Mouse (Mus musculus): ENCODE data around the gene Epb41. TPM values are rescaled to one million over a fixed set of nuclear protein-coding genes. Genes with fewer than 3 reads are reported as not detected.

The Epb41 gene
- polyA plus RNA-seq, 1 experiment from 2014 or later = 73.3 TPM

DNA sequence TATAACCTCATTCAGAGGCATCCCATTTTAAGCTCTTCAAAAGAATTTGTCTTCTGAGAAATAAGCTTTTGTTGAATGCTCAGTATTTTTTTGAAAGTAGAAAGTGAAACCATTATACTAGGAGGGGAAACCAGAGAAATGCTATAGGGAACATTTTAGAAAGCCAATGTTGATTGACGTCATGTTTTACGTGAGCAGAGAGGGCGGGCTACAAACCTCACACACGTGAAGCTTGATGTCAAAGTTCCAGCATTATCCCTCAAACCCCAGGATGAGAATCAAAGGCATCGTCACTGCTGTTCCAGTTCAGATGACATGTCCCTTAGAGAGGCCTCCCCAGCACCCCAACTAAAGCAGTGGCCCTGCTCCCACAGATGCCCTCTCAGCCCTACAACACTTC, 66.9 kb downstream of the Epb41 start:
- Histone ChIP-seq H3K36me3 (replicated peaks; ENCODE audit: control insufficient read depth, insufficient read depth) (peaks cover 33% of the 10 kb centered on the region), H3K9me3 (ENCODE audit: control insufficient read depth, low read length) (no peaks in the 10 kb centered on the region), H3K9ac (no peak overlapping the region), H3K4me1 (replicated peaks; ENCODE audit: control insufficient read depth, insufficient read depth, low read length) (peaks cover 3% of the 10 kb centered on the region; the same call in 1 of the 2 replicates), H3K27ac (no peak overlapping the region), H3K27me3 (ENCODE audit: control insufficient read depth, insufficient read depth, low read length) (no peaks in the 10 kb centered on the region), H3K4me3 (replicated peaks; ENCODE audit: low read length) (no peak overlapping the region), H3K4me2 (replicated peaks) (no peak overlapping the region)
- WGBS = 80% methylated on average over 5 of the region's 5 CpGs
- ATAC-seq (ENCODE audit: low FRiP score) = no peak
- DNase-seq (ENCODE audit: low spot score) = no peak

DNA sequence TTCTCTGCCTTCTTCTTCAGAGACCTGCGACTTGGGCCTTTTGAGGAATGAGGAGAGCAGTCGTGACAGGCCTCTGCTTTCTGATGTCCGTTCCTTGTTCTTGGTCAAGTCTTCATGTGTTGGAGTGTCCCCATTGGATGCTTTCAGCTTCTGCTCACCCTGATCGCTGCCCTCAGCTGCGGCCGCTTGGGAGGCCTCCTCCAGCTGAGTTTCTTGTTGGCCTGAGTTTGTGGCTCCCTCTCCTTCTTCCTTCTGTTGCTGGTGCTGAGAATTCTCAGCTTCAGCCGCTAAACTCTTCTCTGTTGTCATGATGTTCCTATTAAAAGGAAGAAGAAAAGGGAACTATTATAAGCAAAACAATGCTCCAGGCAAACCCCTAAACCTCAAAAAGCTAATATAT, 68.0 kb downstream of the Epb41 start:
- no peak overlapping the region for H3K4me2 ChIP-seq (replicated peaks)
- no peak overlapping the region for H3K9ac ChIP-seq
- H3K27me3 ChIP-seq (ENCODE audit: control insufficient read depth, insufficient read depth, low read length) = no peaks in the 10 kb centered on the region
- WGBS = 89% methylated on average over 7 of the region's 7 CpGs
- H3K36me3 ChIP-seq (replicated peaks; ENCODE audit: control insufficient read depth, insufficient read depth) = peaks cover 40% of the 10 kb centered on the region
- peaks cover 3% of the 10 kb centered on the region; the same call in 1 of the 2 replicates for H3K4me1 ChIP-seq (replicated peaks; ENCODE audit: control insufficient read depth, insufficient read depth, low read length)
- DNase-seq (ENCODE audit: low spot score) (no peak), ATAC-seq (ENCODE audit: low FRiP score) (no peak)
- no peaks in the 10 kb centered on the region for H3K9me3 ChIP-seq (ENCODE audit: control insufficient read depth, low read length)
- H3K4me3 ChIP-seq (replicated peaks; ENCODE audit: low read length) = no peak overlapping the region
- H3K27ac ChIP-seq = no peak overlapping the region

DNA sequence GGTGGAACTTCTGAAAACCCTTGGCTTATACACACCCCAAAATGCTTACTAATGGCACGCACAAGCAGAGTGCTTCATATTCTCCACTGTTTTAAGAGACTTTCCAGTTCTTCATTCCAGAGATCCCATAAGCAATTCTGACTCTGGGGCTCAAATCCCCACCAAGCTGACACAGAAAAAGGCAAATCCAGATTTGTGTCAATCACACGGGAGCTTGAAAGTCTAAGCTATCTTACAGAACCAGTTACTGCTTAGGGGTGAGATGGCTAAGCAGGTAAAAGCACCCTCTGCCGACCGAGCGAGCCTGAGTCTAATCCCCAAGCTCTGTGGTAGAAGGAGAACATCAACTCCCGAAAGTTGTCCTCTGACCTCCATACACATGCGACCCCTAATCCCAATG, 76.5 kb downstream of the Epb41 start:
- no peak overlapping the region for H3K9ac ChIP-seq
- H3K4me2 ChIP-seq (replicated peaks) = no peak overlapping the region
- no peak overlapping the region for H3K4me3 ChIP-seq (replicated peaks; ENCODE audit: low read length)
- DNase-seq (ENCODE audit: low spot score) = no peak
- no peak overlapping the region for H3K27ac ChIP-seq
- H3K27me3 ChIP-seq (ENCODE audit: control insufficient read depth, insufficient read depth, low read length) = no peaks in the 10 kb centered on the region
- WGBS = 85% methylated on average over 7 of the region's 7 CpGs
- H3K4me1 ChIP-seq (replicated peaks; ENCODE audit: control insufficient read depth, insufficient read depth, low read length) = no peaks in the 10 kb centered on the region
- no peak for ATAC-seq (ENCODE audit: low FRiP score)
- H3K9me3 ChIP-seq (ENCODE audit: control insufficient read depth, low read length) = no peaks in the 10 kb centered on the region
- H3K36me3 ChIP-seq (replicated peaks; ENCODE audit: control insufficient read depth, insufficient read depth) = peaks cover 42% of the 10 kb centered on the region

DNA sequence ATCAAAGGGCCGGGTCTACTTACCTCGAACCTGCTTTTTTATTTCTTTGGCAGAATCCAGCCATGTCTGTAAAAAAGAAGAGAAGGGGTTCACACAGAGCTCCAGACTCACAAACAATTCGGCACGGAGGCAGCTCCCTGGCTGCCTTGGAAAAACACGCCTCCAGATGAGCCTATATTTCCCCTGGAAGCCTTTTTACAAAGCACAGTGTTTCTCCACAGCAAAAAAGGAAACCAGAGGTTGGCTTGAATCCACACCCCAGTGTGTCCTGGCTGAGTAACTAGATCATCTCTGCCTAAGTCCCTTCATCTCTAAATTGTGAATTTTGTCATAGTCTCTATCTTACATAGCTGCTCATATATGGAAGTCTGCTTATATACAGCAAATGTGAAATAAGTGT, 77.6 kb downstream of the Epb41 start:
- H3K9me3 ChIP-seq (ENCODE audit: control insufficient read depth, low read length) = no peaks in the 10 kb centered on the region
- H3K27ac ChIP-seq = no peak overlapping the region
- peaks cover 31% of the 10 kb centered on the region for H3K36me3 ChIP-seq (replicated peaks; ENCODE audit: control insufficient read depth, insufficient read depth)
- no peaks in the 10 kb centered on the region for H3K4me1 ChIP-seq (replicated peaks; ENCODE audit: control insufficient read depth, insufficient read depth, low read length)
- DNase-seq (ENCODE audit: low spot score) = no peak
- ATAC-seq (ENCODE audit: low FRiP score) = no peak
- 82% methylated on average over 5 of the region's 5 CpGs for WGBS
- H3K9ac ChIP-seq = no peak overlapping the region
- H3K27me3 ChIP-seq (ENCODE audit: control insufficient read depth, insufficient read depth, low read length) = no peaks in the 10 kb centered on the region
- no peak overlapping the region for H3K4me3 ChIP-seq (replicated peaks; ENCODE audit: low read length)
- H3K4me2 ChIP-seq (replicated peaks) = no peak overlapping the region

DNA sequence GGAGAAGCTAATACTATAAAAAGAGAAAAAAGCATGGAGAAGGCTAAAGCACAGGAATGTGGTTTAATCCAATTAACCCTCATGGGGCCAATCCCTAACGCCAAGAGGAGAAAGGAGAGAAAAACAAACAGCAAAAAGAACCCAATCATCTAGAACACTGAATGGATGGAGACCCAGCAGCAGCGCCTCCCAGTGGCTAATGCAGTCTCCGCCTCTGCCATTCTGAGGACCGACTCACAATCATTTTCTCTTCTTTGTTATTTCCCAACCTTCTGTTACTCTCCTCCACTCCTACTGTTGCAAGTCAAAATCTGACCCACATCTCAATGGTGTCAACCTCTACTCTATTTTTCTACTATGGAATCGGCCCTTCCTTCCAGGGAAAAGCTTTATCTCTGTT, 78.1 kb downstream of the Epb41 start:
- Histone ChIP-seq H3K4me3 (replicated peaks; ENCODE audit: low read length) (no peak overlapping the region), H3K9ac (no peak overlapping the region), H3K9me3 (ENCODE audit: control insufficient read depth, low read length) (no peaks in the 10 kb centered on the region), H3K27ac (no peak overlapping the region), H3K4me2 (replicated peaks) (no peak overlapping the region), H3K4me1 (replicated peaks; ENCODE audit: control insufficient read depth, insufficient read depth, low read length) (no peaks in the 10 kb centered on the region), H3K27me3 (ENCODE audit: control insufficient read depth, insufficient read depth, low read length) (no peaks in the 10 kb centered on the region), H3K36me3 (replicated peaks; ENCODE audit: control insufficient read depth, insufficient read depth) (peaks cover 36% of the 10 kb centered on the region)
- ATAC-seq (ENCODE audit: low FRiP score) (no peak), DNase-seq (ENCODE audit: low spot score) (no peak)
- WGBS = 48% methylated on average over 5 of the region's 5 CpGs

DNA sequence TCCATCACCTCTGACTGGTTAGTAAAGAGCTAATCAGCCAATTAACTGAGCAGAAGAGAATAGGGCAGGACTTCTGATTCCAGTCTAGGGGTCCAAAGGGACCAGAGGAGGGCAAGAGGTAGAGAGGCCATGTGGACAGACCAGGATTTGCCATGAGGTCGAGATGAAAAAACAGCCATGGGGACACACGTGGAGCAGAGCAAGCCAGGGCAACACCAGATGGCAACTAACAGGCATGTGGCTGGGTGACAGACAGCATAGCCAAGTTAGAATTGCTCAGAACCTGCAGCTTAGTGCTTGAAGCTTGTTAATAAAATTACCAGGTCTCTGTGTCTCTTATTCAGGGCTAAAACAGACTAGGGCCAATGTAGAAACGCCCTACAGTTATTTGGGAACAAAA, 81.3 kb downstream of the Epb41 start:
- no peaks in the 10 kb centered on the region for H3K9me3 ChIP-seq (ENCODE audit: control insufficient read depth, low read length)
- DNase-seq (ENCODE audit: low spot score) = no peak
- H3K27me3 ChIP-seq (ENCODE audit: control insufficient read depth, insufficient read depth, low read length) = no peaks in the 10 kb centered on the region
- no peaks in the 10 kb centered on the region for H3K4me1 ChIP-seq (replicated peaks; ENCODE audit: control insufficient read depth, insufficient read depth, low read length)
- WGBS = 58% methylated on average over 3 of the region's 3 CpGs
- no peak overlapping the region for H3K4me3 ChIP-seq (replicated peaks; ENCODE audit: low read length)
- no peak overlapping the region for H3K9ac ChIP-seq
- H3K4me2 ChIP-seq (replicated peaks) = no peak overlapping the region
- peaks cover 41% of the 10 kb centered on the region for H3K36me3 ChIP-seq (replicated peaks; ENCODE audit: control insufficient read depth, insufficient read depth)
- ATAC-seq (ENCODE audit: low FRiP score) = no peak
- no peak overlapping the region for H3K27ac ChIP-seq

DNA sequence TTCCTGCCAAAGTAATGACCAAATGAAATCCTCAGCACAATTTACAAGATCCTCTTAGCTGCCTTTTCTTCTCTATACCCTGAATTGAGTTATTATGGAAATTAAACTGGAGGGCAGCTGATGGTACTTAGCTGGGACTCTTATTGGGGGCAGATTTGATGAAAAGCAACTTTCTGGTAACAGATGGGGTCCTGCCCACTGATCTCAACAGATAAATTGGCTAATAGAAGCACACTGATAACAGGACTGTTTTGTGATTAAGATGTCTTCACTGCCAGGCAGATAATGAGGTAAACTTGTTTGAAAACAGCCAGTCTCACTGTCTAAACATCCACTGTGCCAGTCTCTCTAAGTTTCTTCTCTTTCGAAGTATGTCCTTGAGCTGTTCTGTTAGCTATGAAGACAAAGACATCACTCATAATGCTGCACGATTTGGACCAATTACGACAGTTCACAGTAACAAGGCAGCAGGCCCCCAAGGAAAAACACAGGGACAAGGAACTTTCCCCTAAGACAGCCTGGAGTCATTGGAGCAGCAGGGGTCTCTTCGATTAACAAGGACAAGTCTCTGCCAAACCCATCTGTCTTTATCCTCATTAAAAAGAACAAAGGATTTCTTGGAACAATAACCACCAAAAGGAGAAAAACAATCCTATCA, 92.1 kb downstream of the Epb41 start:
- Histone ChIP-seq H3K4me2 (replicated peaks) (no peak overlapping the region; the same call in 1 of the 2 replicates), H3K4me3 (replicated peaks; ENCODE audit: low read length) (no peak overlapping the region), H3K9me3 (ENCODE audit: control insufficient read depth, low read length) (no peaks in the 10 kb centered on the region), H3K9ac (peak overlapping the region; percentile 31; the same call in 1 of the 2 replicates), H3K4me1 (replicated peaks; ENCODE audit: control insufficient read depth, insufficient read depth, low read length) (peaks cover 12% of the 10 kb centered on the region; the same call in 1 of the 2 replicates), H3K27ac (peak overlapping the region; percentile 75), H3K36me3 (replicated peaks; ENCODE audit: control insufficient read depth, insufficient read depth) (peaks cover 24% of the 10 kb centered on the region), H3K27me3 (ENCODE audit: control insufficient read depth, insufficient read depth, low read length) (no peaks in the 10 kb centered on the region)
- 14% methylated on average over 4 of the region's 4 CpGs for WGBS
- DNase-seq (ENCODE audit: low spot score) = no peak
- ATAC-seq (ENCODE audit: low FRiP score) = no peak

DNA sequence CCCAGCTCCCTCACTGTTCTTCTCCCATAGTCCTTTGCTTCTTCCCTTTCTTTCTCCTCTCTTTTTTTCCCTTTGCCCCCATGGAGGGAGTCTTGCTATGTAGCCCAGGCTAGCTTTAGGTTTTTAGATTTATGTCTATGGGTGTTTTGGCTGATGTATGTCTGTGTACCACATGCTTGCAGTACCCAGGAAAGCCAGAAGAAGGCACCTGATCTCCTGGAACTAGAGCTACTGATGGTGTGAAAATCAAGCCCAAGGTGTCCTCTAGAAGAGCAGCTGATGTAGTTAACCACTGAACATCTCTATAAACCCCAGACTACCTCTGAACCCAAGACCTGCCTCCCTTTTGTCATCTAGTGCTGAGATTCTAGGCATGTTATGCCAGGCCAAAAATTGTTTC, 93.4 kb downstream of the Epb41 start:
- Histone ChIP-seq H3K9ac (no peak overlapping the region), H3K4me3 (replicated peaks; ENCODE audit: low read length) (no peak overlapping the region), H3K4me2 (replicated peaks) (no peak overlapping the region), H3K9me3 (ENCODE audit: control insufficient read depth, low read length) (no peaks in the 10 kb centered on the region), H3K4me1 (replicated peaks; ENCODE audit: control insufficient read depth, insufficient read depth, low read length) (peaks cover 12% of the 10 kb centered on the region; the same call in 1 of the 2 replicates), H3K27ac (no peak overlapping the region), H3K36me3 (replicated peaks; ENCODE audit: control insufficient read depth, insufficient read depth) (peaks cover 20% of the 10 kb centered on the region), H3K27me3 (ENCODE audit: control insufficient read depth, insufficient read depth, low read length) (no peaks in the 10 kb centered on the region)
- ATAC-seq (ENCODE audit: low FRiP score) (no peak), DNase-seq (ENCODE audit: low spot score) (no peak)

DNA sequence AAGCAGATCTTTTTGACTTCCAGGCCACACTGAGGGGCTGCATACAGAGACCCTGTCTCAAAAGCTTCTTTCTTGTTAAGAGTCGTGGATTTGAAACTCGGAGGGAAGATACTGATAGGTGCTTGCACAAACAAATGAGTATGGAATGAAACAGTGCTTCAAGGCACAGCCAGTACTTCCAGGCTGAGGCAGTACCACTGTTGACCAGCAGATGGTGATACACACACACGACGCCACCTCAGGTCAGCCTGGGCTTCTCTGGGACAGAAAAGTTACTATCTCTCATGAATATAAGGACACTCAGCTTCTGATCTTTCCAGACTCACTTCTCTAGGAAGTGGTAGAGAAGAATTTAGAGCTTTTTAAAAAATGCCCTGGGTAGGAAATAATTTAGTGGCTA, 97.9 kb downstream of the Epb41 start:
- peaks cover 54% of the 10 kb centered on the region for H3K36me3 ChIP-seq (replicated peaks; ENCODE audit: control insufficient read depth, insufficient read depth)
- H3K4me2 ChIP-seq (replicated peaks) = no peak overlapping the region
- no peaks in the 10 kb centered on the region for H3K27me3 ChIP-seq (ENCODE audit: control insufficient read depth, insufficient read depth, low read length)
- H3K4me3 ChIP-seq (replicated peaks; ENCODE audit: low read length) = no peak overlapping the region
- no peak for ATAC-seq (ENCODE audit: low FRiP score)
- H3K4me1 ChIP-seq (replicated peaks; ENCODE audit: control insufficient read depth, insufficient read depth, low read length) = no peaks in the 10 kb centered on the region
- peak; percentile 90 for DNase-seq (ENCODE audit: low spot score)
- H3K9me3 ChIP-seq (ENCODE audit: control insufficient read depth, low read length) = no peaks in the 10 kb centered on the region
- no peak overlapping the region for H3K27ac ChIP-seq
- H3K9ac ChIP-seq = no peak overlapping the region
- WGBS = 30% methylated on average over 4 of the region's 4 CpGs
